Mouse (Mus musculus) embryonic facial prominence, embryonic 13.5 days (tissue): ENCODE data around the gene Nod1. TPM values are rescaled to one million over a fixed set of nuclear protein-coding genes. Genes with fewer than 3 reads are reported as not detected.

ENCODE experiments used
- ATAC-seq: fragments of 200-750 bp; cut with Nextera tagmentation; 2 replicates; pipeline ENCODE4 v1.8.0; 2017; ENCODE audit warnings: low read depth; ENCODE audit not compliant: insufficient number of reproducible peaks, insufficient read depth, low FRiP score, low TSS enrichment
- H3K27ac ChIP-seq: fragments of 300-500 bp; sonication (generic); 2 replicates; pipeline ENCODE4 v1.5.1; 2015; ENCODE audit warnings: moderate library complexity, mild to moderate bottlenecking, inconsistent platforms
- H3K27me3 ChIP-seq: fragments of 300-500 bp; sonication (generic); 2 replicates; pipeline ENCODE4 v1.6.1; 2015; ENCODE audit warnings: mild to moderate bottlenecking, inconsistent platforms
- H3K36me3 ChIP-seq: fragments of 300-500 bp; sonication (generic); 2 replicates; pipeline ENCODE4 v1.6.1; 2015; ENCODE audit warnings: mild to moderate bottlenecking, inconsistent platforms
- H3K4me1 ChIP-seq: fragments of 300-500 bp; sonication (generic); 2 replicates; pipeline ENCODE4 v1.6.1; 2015; ENCODE audit warnings: inconsistent platforms
- H3K4me2 ChIP-seq: fragments of 300-500 bp; sonication (generic); 2 replicates; pipeline ENCODE4 v1.6.1; 2015; ENCODE audit warnings: moderate library complexity, mild to moderate bottlenecking, inconsistent platforms
- H3K4me3 ChIP-seq: fragments of 300-500 bp; sonication (generic); 2 replicates; pipeline ENCODE4 v1.5.1; 2015; ENCODE audit warnings: mild to moderate bottlenecking, inconsistent platforms
- H3K9ac ChIP-seq: fragments of 300-500 bp; sonication (generic); 2 replicates; pipeline ENCODE4 v1.6.1; 2015; ENCODE audit warnings: mild to moderate bottlenecking, inconsistent platforms
- H3K9me3 ChIP-seq: fragments of 300-500 bp; sonication (generic); 2 replicates; pipeline ENCODE4 v1.6.1; 2016; ENCODE audit warnings: inconsistent platforms
- whole genome bisulfite sequencing: fragments of 180-500 bp; shearing (Covaris S2); methylation state at CpG from one replicate; pipeline ENCODE4 v1.1.7; 2015; ENCODE audit warnings: mixed read lengths; 5-methylcytosine and 5-hydroxymethylcytosine counted together
- polyA plus RNA-seq: library from polyadenylated mRNA; unstranded; fragments of >200 nt; fragmentation: Nextera tagmentation; extraction: Ambion mirVana; gene quantifications from 2 replicates; pipeline ENCODE4 v1.2.1, GENCODE M21; 2015

Nod1 gene
- polyA plus RNA-seq, 1 experiment from 2014 or later = 4.9 TPM

GRCm38 (mm10) chr6:54975616-54976015 lies 3.2 kb upstream of the Nod1 start:
- Histone ChIP-seq H3K4me2 (no peak overlapping the region), H3K4me1 (peaks cover 10% of the 10 kb centered on the region; the same call in 1 of the 2 replicates), H3K36me3 (no peaks in the 10 kb centered on the region), H3K27me3 (peaks cover 20% of the 10 kb centered on the region), H3K27ac (no peak overlapping the region), H3K9me3 (no peaks in the 10 kb centered on the region), H3K9ac (no peak overlapping the region), H3K4me3 (no peak overlapping the region)
- no peak for ATAC-seq
- 61% methylated on average over 1 of the region's 1 CpGs for WGBS

DNA sequence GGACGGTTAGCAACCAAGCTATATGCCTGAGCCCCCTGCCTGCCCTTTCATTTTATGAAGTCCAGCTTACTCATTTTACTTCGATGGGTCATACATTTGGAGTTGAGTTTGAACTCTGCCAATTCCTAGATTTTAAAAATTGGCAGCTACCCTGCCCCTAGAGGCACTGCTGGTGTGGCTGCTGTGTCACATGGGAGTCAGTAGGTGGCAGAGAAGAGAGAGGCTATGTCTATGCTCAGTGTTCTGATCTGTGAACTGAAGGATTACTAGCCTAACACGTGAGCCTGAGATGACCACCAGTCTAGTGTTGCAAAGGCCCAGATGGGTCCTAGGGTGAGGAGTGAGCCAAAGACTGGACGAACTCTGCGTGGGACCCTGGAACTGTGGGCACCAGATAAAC lies 2.1 kb upstream of the Nod1 start:
- Histone ChIP-seq H3K27me3 (peaks cover 24% of the 10 kb centered on the region), H3K4me2 (no peak overlapping the region), H3K27ac (no peak overlapping the region), H3K4me3 (no peak overlapping the region), H3K9me3 (no peaks in the 10 kb centered on the region), H3K36me3 (no peaks in the 10 kb centered on the region), H3K9ac (no peak overlapping the region), H3K4me1 (peaks cover 10% of the 10 kb centered on the region; the same call in 1 of the 2 replicates)
- no peak for ATAC-seq
- 63% methylated on average over 5 of the region's 5 CpGs for WGBS

GRCm38 (mm10) chr6:54972929-54973211 lies 458 bp upstream of the Nod1 start:
- H3K27ac ChIP-seq = no peak overlapping the region
- no peaks in the 10 kb centered on the region for H3K9me3 ChIP-seq
- peak overlapping the region; percentile 65 for H3K4me3 ChIP-seq
- H3K4me1 ChIP-seq = peaks cover 10% of the 10 kb centered on the region; the same call in 1 of the 2 replicates
- H3K4me2 ChIP-seq = peak overlapping the region; percentile 74
- peaks cover 26% of the 10 kb centered on the region for H3K27me3 ChIP-seq
- no peaks in the 10 kb centered on the region for H3K36me3 ChIP-seq
- WGBS = 11% methylated on average over 5 of the region's 5 CpGs
- no peak overlapping the region for H3K9ac ChIP-seq
- no peak for ATAC-seq

GRCm38 (mm10) chr6:54971731-54972110 lies 691 bp downstream of the Nod1 start:
- no peak for ATAC-seq
- no peaks in the 10 kb centered on the region for H3K36me3 ChIP-seq
- peak overlapping the region; percentile 65 for H3K4me3 ChIP-seq
- H3K27ac ChIP-seq = peak overlapping the region; percentile 60; the same call in 1 of the 2 replicates
- H3K27me3 ChIP-seq = peaks cover 26% of the 10 kb centered on the region
- peak overlapping the region; percentile 74 for H3K4me2 ChIP-seq
- peak overlapping the region; percentile 76 for H3K9ac ChIP-seq
- H3K4me1 ChIP-seq = peaks cover 10% of the 10 kb centered on the region; the same call in 1 of the 2 replicates
- 15% methylated on average over 8 of the region's 8 CpGs for WGBS
- no peaks in the 10 kb centered on the region for H3K9me3 ChIP-seq

DNA sequence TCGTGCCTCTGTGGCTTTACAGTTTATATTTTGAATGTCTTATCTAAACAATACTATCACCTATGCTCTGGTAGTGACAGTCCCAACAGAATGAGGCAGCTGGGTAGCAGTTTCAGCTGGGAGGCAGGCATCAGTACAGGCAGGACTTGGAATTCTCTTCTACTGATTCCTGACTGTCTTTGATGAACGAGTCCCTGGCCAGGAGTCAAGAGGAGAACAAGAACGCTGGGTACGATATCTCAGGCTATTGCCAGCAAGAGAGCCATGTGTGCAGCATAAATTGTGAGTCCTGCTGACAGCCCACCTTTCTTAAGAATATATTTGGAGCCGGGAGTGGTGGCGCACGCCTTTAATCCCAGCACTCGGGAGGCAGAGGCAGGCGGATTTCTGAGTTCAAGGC lies 1.9 kb downstream of the Nod1 start:
- no peak for ATAC-seq
- WGBS = 87% methylated on average over 9 of the region's 9 CpGs
- Histone ChIP-seq H3K27ac (no peak overlapping the region), H3K4me3 (no peak overlapping the region), H3K9me3 (no peaks in the 10 kb centered on the region), H3K4me1 (peaks cover 10% of the 10 kb centered on the region; the same call in 1 of the 2 replicates), H3K4me2 (no peak overlapping the region), H3K36me3 (no peaks in the 10 kb centered on the region), H3K27me3 (peaks cover 26% of the 10 kb centered on the region), H3K9ac (no peak overlapping the region)

DNA sequence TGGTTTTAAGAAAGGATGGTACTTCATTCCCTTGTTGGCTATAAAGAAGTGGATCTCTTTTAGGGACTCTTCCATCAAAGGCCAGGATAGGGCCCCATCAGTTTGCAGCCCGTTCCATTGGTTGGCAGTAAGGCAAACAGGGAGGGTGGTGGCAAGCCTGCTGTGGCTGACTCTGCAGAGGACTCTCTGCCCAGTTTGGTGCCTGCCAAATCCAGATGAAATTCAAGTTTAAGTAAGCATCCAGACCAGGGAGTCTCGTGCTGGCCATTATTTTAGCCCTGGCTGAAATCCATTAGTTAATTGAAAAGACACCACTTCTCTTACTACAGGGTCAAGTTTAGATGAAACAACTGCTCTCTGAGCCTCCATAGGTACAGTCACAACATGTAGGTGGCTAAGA lies 2.6 kb downstream of the Nod1 start:
- 70% methylated on average over 2 of the region's 2 CpGs for WGBS
- no peak overlapping the region for H3K4me3 ChIP-seq
- no peak overlapping the region for H3K4me2 ChIP-seq
- no peaks in the 10 kb centered on the region for H3K36me3 ChIP-seq
- peaks cover 15% of the 10 kb centered on the region; the same call in 1 of the 2 replicates for H3K4me1 ChIP-seq
- no peaks in the 10 kb centered on the region for H3K9me3 ChIP-seq
- no peak for ATAC-seq
- no peak overlapping the region for H3K9ac ChIP-seq
- peaks cover 22% of the 10 kb centered on the region for H3K27me3 ChIP-seq
- no peak overlapping the region for H3K27ac ChIP-seq

DNA sequence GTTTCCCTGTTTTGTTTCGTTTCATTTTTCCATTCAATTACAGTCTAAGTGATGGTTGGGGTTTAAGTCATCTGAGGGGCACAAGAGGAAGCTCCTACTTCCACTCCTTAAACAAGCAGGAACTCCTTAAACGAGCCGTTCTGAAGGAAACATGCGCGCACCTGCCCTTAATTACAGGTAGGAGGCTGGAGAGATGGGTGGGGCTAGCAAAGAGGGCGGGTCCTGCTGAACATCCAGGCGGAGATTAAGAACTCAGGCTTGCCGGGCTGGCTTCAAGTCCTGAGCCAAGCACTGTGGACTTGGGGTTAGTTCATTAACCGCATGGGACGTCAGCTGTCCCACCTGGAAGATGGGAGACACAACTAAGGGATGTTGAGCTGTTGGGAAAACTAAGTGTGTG lies 4.8 kb downstream of the Nod1 start:
- no peaks in the 10 kb centered on the region for H3K36me3 ChIP-seq
- H3K9me3 ChIP-seq = no peaks in the 10 kb centered on the region
- H3K27ac ChIP-seq = no peak overlapping the region
- no peak for ATAC-seq
- 20% methylated on average over 10 of the region's 10 CpGs for WGBS
- H3K9ac ChIP-seq = no peak overlapping the region
- H3K4me2 ChIP-seq = 0 out of 2 replicates have a peak overlapping the region, but pooled peaks have one; percentile 1
- peaks cover 16% of the 10 kb centered on the region for H3K27me3 ChIP-seq
- no peak overlapping the region for H3K4me3 ChIP-seq
- peaks cover 12% of the 10 kb centered on the region; the same call in 1 of the 2 replicates for H3K4me1 ChIP-seq

GRCm38 (mm10) chr6:54965234-54965633 lies 7.2 kb downstream of the Nod1 start:
- Histone ChIP-seq H3K27ac (no peak overlapping the region), H3K27me3 (peaks cover 6% of the 10 kb centered on the region), H3K9me3 (no peaks in the 10 kb centered on the region), H3K36me3 (no peaks in the 10 kb centered on the region), H3K4me1 (0 out of 2 replicates have a peak, but pooled peaks cover 5% of the 10 kb centered on the region), H3K9ac (no peak overlapping the region), H3K4me3 (no peak overlapping the region), H3K4me2 (no peak overlapping the region)
- WGBS = 29% methylated on average over 5 of the region's 5 CpGs
- ATAC-seq = no peak

- Histone ChIP-seq H3K27ac (no peak overlapping the region), H3K4me1 (0 out of 2 replicates have a peak, but pooled peaks cover 5% of the 10 kb centered on the region), H3K4me2 (no peak overlapping the region), H3K36me3 (no peaks in the 10 kb centered on the region), H3K9me3 (no peaks in the 10 kb centered on the region), H3K9ac (no peak overlapping the region), H3K27me3 (peaks cover 4% of the 10 kb centered on the region), H3K4me3 (no peak overlapping the region)
- 43% methylated on average over 1 of the region's 1 CpGs for WGBS
- no peak for ATAC-seq
Measured at GRCm38 (mm10) chr6:54964755-54965154, 7.7 kb downstream of the Nod1 start.

DNA sequence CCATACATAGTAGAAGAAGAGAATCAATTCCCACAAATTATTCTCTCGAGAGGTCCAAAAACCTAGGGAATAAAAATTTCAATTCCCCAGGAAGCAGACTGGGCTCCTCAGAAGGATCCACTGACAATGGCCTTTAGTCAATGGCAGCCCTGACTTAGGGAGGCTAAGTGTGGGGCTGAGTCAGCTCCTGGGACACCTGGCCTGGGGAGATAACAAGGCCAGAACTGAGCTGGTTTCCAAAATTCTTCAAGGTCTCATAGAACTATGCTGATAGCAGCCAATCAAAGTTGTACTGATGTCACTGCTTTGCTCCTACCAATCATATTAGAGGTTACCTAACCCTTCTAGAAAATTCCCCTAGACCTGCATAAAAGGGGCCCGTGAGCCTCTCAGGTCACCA lies 8.8 kb downstream of the Nod1 start:
- H3K9me3 ChIP-seq = no peaks in the 10 kb centered on the region
- H3K4me3 ChIP-seq = no peak overlapping the region
- no peaks in the 10 kb centered on the region for H3K36me3 ChIP-seq
- 91% methylated on average over 2 of the region's 2 CpGs for WGBS
- ATAC-seq = no peak
- no peaks in the 10 kb centered on the region for H3K27me3 ChIP-seq
- 0 out of 2 replicates have a peak, but pooled peaks cover 5% of the 10 kb centered on the region for H3K4me1 ChIP-seq
- H3K9ac ChIP-seq = no peak overlapping the region
- H3K27ac ChIP-seq = no peak overlapping the region
- no peak overlapping the region for H3K4me2 ChIP-seq

DNA sequence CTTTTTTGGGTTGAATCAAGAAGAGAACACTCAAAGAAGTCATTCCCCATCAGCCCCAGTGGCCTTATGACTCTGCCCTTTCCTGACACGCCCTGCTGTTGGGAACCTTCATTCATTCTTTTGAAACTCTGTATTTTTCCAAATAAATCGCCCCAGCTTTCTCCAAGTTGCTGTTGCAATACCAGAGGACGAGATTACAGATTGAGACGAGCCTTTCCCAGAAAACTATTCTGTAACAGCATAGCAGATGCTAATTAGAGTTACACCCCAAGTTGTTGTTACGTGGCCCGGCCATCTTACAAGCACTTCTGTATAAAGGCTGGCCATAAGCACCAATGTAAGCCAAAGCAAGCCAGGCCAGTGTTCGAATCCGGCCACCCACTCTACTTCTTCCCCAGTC lies 14.8 kb downstream of the Nod1 start:
- Histone ChIP-seq H3K4me3 (no peak overlapping the region), H3K27ac (no peak overlapping the region), H3K4me2 (no peak overlapping the region), H3K9me3 (no peaks in the 10 kb centered on the region; the same call in 1 of the 2 replicates), H3K4me1 (no peaks in the 10 kb centered on the region), H3K36me3 (no peaks in the 10 kb centered on the region), H3K9ac (no peak overlapping the region), H3K27me3 (no peaks in the 10 kb centered on the region)
- ATAC-seq = no peak
- WGBS = 87% methylated on average over 8 of the region's 8 CpGs

DNA sequence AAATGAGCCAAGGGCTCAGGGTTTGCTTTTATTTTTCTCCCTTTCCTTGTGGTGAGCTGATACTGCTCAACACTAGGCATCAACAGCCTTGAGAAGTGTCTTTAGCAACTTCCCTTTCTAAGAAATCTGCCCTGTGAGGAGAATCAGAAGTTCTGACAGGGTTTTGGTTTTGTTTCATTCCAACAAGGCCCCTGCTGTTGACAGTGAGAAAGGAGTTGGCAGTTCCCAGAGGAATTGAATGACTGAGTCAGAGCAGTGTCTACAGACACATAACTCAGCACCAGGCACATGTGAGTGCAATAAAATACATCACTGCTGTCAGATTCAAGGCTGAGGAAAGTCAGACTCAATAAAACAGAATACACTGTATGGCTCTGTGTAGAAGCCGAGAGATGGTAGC lies 16.0 kb downstream of the Nod1 start:
- Histone ChIP-seq H3K4me1 (no peaks in the 10 kb centered on the region), H3K4me2 (no peak overlapping the region), H3K27me3 (no peaks in the 10 kb centered on the region), H3K4me3 (no peak overlapping the region), H3K27ac (no peak overlapping the region), H3K9ac (no peak overlapping the region), H3K9me3 (no peaks in the 10 kb centered on the region; the same call in 1 of the 2 replicates), H3K36me3 (no peaks in the 10 kb centered on the region)
- no peak for ATAC-seq
- 65% methylated on average over 1 of the region's 1 CpGs for WGBS

- Histone ChIP-seq H3K9me3 (no peaks in the 10 kb centered on the region; the same call in 1 of the 2 replicates), H3K4me3 (no peak overlapping the region), H3K27me3 (no peaks in the 10 kb centered on the region), H3K4me2 (no peak overlapping the region), H3K9ac (no peak overlapping the region), H3K36me3 (no peaks in the 10 kb centered on the region), H3K4me1 (no peaks in the 10 kb centered on the region), H3K27ac (no peak overlapping the region)
- no peak for ATAC-seq
Measured at GRCm38 (mm10) chr6:54955949-54956348, 16.5 kb downstream of the Nod1 start.
